Mouse (Mus musculus) thymus, postnatal 4 days (tissue): ENCODE measurements around the gene Rhobtb1.

Experiments used
- DNase-seq: peaks from one replicate; pipeline ENCODE4 v3.0.0; 2021

Rhobtb1 gene

GRCm38 (mm10) chr10:69248261-69249160 is 97.3 kb downstream of the Rhobtb1 start:
- DNase-seq = no peak

GRCm38 (mm10) chr10:69251254-69251653 is 100.0 kb downstream of the Rhobtb1 start:
- DNase-seq = no peak

- DNase-seq = no peak
These were observed 101.2 kb downstream of the Rhobtb1 start for GRCm38 (mm10) chr10:69252112-69253074.

GRCm38 (mm10) chr10:69253075-69253685 is 101.9 kb downstream of the Rhobtb1 start:
- DNase-seq = no peak

- no peak for DNase-seq
These were observed 102.4 kb downstream of the Rhobtb1 start for GRCm38 (mm10) chr10:69253686-69254080.

GRCm38 (mm10) chr10:69254390-69254847 is 103.2 kb downstream of the Rhobtb1 start:
- DNase-seq = peak; percentile 13

- no peak for DNase-seq
These were observed 104.4 kb downstream of the Rhobtb1 start for GRCm38 (mm10) chr10:69255594-69255993.

GRCm38 (mm10) chr10:69257592-69258133 is 106.4 kb downstream of the Rhobtb1 start:
- no peak for DNase-seq

- DNase-seq = no peak
These were observed 107.4 kb downstream of the Rhobtb1 start for GRCm38 (mm10) chr10:69258588-69258987.

GRCm38 (mm10) chr10:69259161-69259560 is 107.9 kb downstream of the Rhobtb1 start:
- no peak for DNase-seq

- no peak for DNase-seq
These were observed 108.7 kb downstream of the Rhobtb1 start for GRCm38 (mm10) chr10:69259929-69260328.

- no peak for DNase-seq
These were observed 111.9 kb downstream of the Rhobtb1 start for GRCm38 (mm10) chr10:69262918-69263822.

GRCm38 (mm10) chr10:69263906-69264305 is 112.7 kb downstream of the Rhobtb1 start:
- no peak for DNase-seq

GRCm38 (mm10) chr10:69265421-69265820 is 114.2 kb downstream of the Rhobtb1 start:
- no peak for DNase-seq

- no peak for DNase-seq
These were observed 116.9 kb downstream of the Rhobtb1 start for GRCm38 (mm10) chr10:69268061-69268643.

- DNase-seq = no peak
These were observed 120.2 kb downstream of the Rhobtb1 start for GRCm38 (mm10) chr10:69271436-69271835.

GRCm38 (mm10) chr10:69274275-69274674 is 123.0 kb downstream of the Rhobtb1 start:
- DNase-seq = no peak

- no peak for DNase-seq
These were observed 123.5 kb downstream of the Rhobtb1 start for GRCm38 (mm10) chr10:69274705-69275104.

- no peak for DNase-seq
These were observed 124.9 kb downstream of the Rhobtb1 start for GRCm38 (mm10) chr10:69275811-69276775.

- DNase-seq = no peak
These were observed 125.7 kb downstream of the Rhobtb1 start for GRCm38 (mm10) chr10:69276920-69277435.
